Mouse (Mus musculus): ENCODE results near the gene Ankrd7. TPM values are rescaled to one million over a fixed set of nuclear protein-coding genes. Genes with fewer than 3 reads are reported as not detected.

Ankrd7 gene
- polyA plus RNA-seq (2012; rRNA removed), result 0.08 and 0.40 TPM in 2 replicates

GRCm38 (mm10) chr6:18866018-18866417, at the start of gene Ankrd7:
Gene Ankrd7 (plus strand): TSS chr6:18866318.

DNA sequence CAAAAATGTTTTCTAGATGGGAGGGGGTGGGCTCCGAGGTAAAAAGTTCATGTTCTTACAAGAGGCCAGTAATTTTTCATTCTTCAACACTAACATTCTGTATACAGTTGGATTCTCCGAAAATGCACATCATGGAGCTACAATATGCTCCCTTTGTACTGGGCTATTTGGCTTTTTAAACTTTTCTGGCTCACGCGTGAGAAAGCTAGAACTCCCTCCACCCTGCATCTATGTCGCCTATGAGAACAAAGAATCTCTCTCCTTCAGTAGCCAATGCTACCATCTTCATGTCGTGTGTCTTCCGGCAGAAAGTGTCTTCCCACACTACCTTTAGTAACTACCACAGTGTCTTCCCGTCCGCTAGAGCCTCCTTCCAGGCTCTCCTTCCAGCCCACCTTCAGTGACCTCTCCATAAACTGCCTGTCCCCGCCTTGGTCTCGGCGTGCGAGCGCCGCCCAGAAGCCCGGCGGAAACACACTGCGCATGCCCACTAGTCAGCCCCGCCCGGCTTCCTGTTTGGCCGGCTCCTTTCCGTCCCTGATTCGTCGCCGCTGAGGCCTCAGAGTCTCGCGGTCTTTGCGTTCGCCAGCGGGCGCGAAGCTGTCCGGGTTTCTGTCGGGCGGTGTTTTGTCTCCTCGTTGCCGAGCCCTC, 17.9 kb upstream of the Ankrd7 start, which contains the start of gene Lsm8:
TSS of gene Lsm8 (plus strand) at position 529 of the 651 bp plus-strand sequence.

Other genes with a start within 250 kb of the Ankrd7 start
- gene Lsm8, start 17.7 kb upstream of the Ankrd7 start, polyA plus RNA-seq (2012; rRNA removed), result 140 and 170 TPM in 2 replicates

All from central nervous system, embryonic 11.5 days (tissue).